Mouse (Mus musculus): Measurements from ENCODE around the gene Afmid.

DNA sequence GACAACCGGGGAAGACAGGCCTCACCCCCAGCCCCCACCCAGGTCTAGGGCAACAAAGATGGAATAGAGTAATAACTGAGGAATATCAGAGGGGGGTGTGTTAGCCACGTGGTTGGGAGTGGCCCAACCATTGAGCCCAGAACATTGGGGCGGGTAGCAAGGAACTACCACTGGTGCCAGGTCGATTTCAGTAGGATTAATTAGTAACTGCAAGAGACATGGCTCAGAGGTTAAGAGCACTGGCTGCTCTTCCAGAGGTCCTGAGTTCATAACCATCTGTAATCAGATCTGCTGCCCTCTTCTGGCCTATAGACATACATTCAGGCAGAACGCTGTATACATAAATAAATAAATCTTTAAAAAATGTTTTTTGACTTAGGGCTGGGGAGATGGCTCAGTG, 20.9 kb downstream of the Afmid start:
- TF ChIP-seq CTCF (IDR thresholded peaks at IDR 0.05; ENCODE audit: extremely low read depth, insufficient read depth, insufficient read length, insufficient replicate concordance) (no peak), POLR2A (IDR thresholded peaks at IDR 0.05; ENCODE audit: low read depth, low read length) (no peak)
